Mouse (Mus musculus) heart, postnatal 14 days (tissue): ENCODE results near the gene Ppia. TPM values are rescaled to one million over a fixed set of nuclear protein-coding genes. Genes with fewer than 3 reads are reported as not detected.
"Not testable (repeated sequence)": the region's sequence is repeated elsewhere in the genome, so short reads cannot be mapped to it uniquely, and the experiment has no call there.

Experiments used
- DNase-seq, 2 experiments: peaks; one replicate each; pipeline ENCODE4 v3.0.0; 2021 to 2022
- intact Hi-C: fragments of 180-260 bp; cut with DNase I; formaldehyde crosslinking; loops from one replicate; pipeline ENCODE4 v1.15.1; 2025
- long read RNA-seq, 2 experiments: library from polyadenylated mRNA; stranded (forward); transcript quantifications; one replicate each; pipeline ENCODE4 v2.0.0; 2021
- total RNA-seq, 2 experiments: library from RNA; stranded (reverse); gene quantifications; 2 replicates each; pipeline ENCODE4 v1.2.3; 2021

The Ppia gene
- total RNA-seq: 100 to 1,000 TPM; 500 to 603 TPM
- long read RNA-seq, experiment 1, transcript Ppia-202 (5 exons, 1,170 nt): major isoform, 353 of 355 reads
- long read RNA-seq, experiment 1, partial matches to known transcripts: 1 of 355 reads
- long read RNA-seq, experiment 1, other reads (novel, unspliced or antisense): 0 of 355 reads
- long read RNA-seq, experiment 2, transcript Ppia-202 (5 exons, 1,170 nt): major isoform, 243 of 247 reads
- long read RNA-seq, experiment 2, partial matches to known transcripts: 2 of 247 reads
- long read RNA-seq, experiment 2, other reads (novel, unspliced or antisense): 0 of 247 reads

- DNase-seq: no peak
Observed at GRCm38 (mm10) chr11:6414751-6415550, at the start of gene Ppia. Gene Ppia, plus strand, starts transcription at chr11:6415443.

GRCm38 (mm10) chr11:6365885-6366284 is 49.4 kb upstream of the Ppia start:
- peak; percentile 76 to 84 for DNase-seq
- intact Hi-C loops: loop anchor here (2.0 kb wide), 1 partner anchor 45 kb away; no protein-coding TSS in a partner anchor

More at GRCm38 (mm10) chr11:6414751-6415550, at the start of gene Ppia:
- intact Hi-C loops: no loop called here

GRCm38 (mm10) chr11:6366434-6366833 is 48.8 kb upstream of the Ppia start:
- intact Hi-C loops: loop anchor here (2.0 kb wide), 1 partner anchor 44 kb away; no protein-coding TSS in a partner anchor
- DNase-seq: no peak

- intact Hi-C loops: loop anchor here (2.0 kb wide), 1 partner anchor 44 kb away; no protein-coding TSS in a partner anchor
- DNase-seq: no peak
Observed at GRCm38 (mm10) chr11:6367156-6367555, 48.1 kb upstream of the Ppia start.

- intact Hi-C loops: loop anchor here (2.0 kb wide), 1 partner anchor 43 kb away; no protein-coding TSS in a partner anchor
Observed at GRCm38 (mm10) chr11:6367986-6368385, 47.3 kb upstream of the Ppia start.

GRCm38 (mm10) chr11:6371376-6372155 is 43.7 kb upstream of the Ppia start:
- no peak for DNase-seq
- intact Hi-C loops: no loop called here

More at GRCm38 (mm10) chr11:6367986-6368385, 47.3 kb upstream of the Ppia start:
- not testable (repeated sequence) for DNase-seq

GRCm38 (mm10) chr11:6372784-6373183 is 42.5 kb upstream of the Ppia start:
- no peak for DNase-seq
- intact Hi-C loops: no loop called here

- intact Hi-C loops: no loop called here
- DNase-seq: no peak
Observed at GRCm38 (mm10) chr11:6380916-6381315, 34.3 kb upstream of the Ppia start.

GRCm38 (mm10) chr11:6388126-6388725 is 27.0 kb upstream of the Ppia start:
- intact Hi-C loops: no loop called here
- no peak for DNase-seq

- intact Hi-C loops: no loop called here
Observed at GRCm38 (mm10) chr11:6388726-6389413, 26.4 kb upstream of the Ppia start, which contains the start of gene Zmiz2. Gene Zmiz2, plus strand, starts transcription at chr11:6389074.

GRCm38 (mm10) chr11:6389483-6389921 is 25.7 kb upstream of the Ppia start:
- no peak for DNase-seq
- intact Hi-C loops: no loop called here

More at GRCm38 (mm10) chr11:6388726-6389413, 26.4 kb upstream of the Ppia start, which contains the start of gene Zmiz2:
- DNase-seq: peak; percentile 96 to 97

- intact Hi-C loops: no loop called here
- no peak for DNase-seq
Observed at GRCm38 (mm10) chr11:6390376-6391053, 24.7 kb upstream of the Ppia start.

- no peak for DNase-seq
Observed at GRCm38 (mm10) chr11:6391516-6392276, 23.5 kb upstream of the Ppia start.

GRCm38 (mm10) chr11:6392857-6393256 is 22.4 kb upstream of the Ppia start:
- no peak for DNase-seq
- intact Hi-C loops: no loop called here

More at GRCm38 (mm10) chr11:6391516-6392276, 23.5 kb upstream of the Ppia start:
- intact Hi-C loops: no loop called here

GRCm38 (mm10) chr11:6393866-6394265 is 21.4 kb upstream of the Ppia start:
- intact Hi-C loops: no loop called here

GRCm38 (mm10) chr11:6395565-6395964 is 19.7 kb upstream of the Ppia start:
- intact Hi-C loops: no loop called here
- no peak for DNase-seq

More at GRCm38 (mm10) chr11:6393866-6394265, 21.4 kb upstream of the Ppia start:
- DNase-seq: no peak

GRCm38 (mm10) chr11:6398141-6398540 is 17.1 kb upstream of the Ppia start:
- DNase-seq: no peak

More at GRCm38 (mm10) chr11:6398141-6398540, 17.1 kb upstream of the Ppia start:
- intact Hi-C loops: no loop called here
